In the genomic region with DNA sequence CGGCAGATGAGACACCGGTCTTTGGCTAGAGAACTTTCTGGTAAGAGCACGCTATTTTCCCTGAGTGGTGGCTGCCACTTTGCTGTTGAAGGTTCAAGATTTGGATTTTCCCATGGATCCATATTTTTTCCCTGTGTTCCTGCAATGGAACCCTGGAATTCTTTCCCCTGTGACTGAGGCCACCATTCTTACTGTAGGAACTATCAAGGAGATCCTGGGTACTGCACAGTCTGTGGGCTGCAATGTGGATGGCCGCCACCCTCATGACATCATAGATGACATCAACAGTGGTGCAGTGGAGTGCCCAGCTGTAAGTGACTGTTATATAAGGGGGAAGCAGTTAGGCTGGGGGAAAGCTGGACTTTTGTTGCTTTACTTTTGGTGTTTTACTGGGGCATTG, we compare ENCODE assay signal across 8 mouse cellular contexts. TPM values are rescaled to one million over a fixed set of nuclear protein-coding genes. Genes with fewer than 3 reads are reported as not detected.
DNase-seq lines count a peak whose midpoint lies in the region; ATAC-seq and TF ChIP-seq lines count a peak whose summit lies in the region.

No protein-coding gene starts in this region.

- H3K27ac ChIP-seq in lung, embryonic 14.5 days (ENCODE audit: low read depth): 0 out of 2 replicates have a peak overlapping the region, but pooled peaks have one; percentile 54
- H3K27ac ChIP-seq in embryonic facial prominence, embryonic 10.5 days (replicated peaks): no peak overlapping the region
- peak overlapping the region; percentile 88; the same call in 1 of the 2 replicates for H3K27ac ChIP-seq in intestine, embryonic 15.5 days
- no peak overlapping the region for H3K27ac ChIP-seq in neural tube, embryonic 13.5 days (replicated peaks)

- H3K9me3 ChIP-seq in lung, embryonic 14.5 days (ENCODE audit: low read depth, low read length): no peaks in the 10 kb centered on the region
- no peaks in the 10 kb centered on the region for H3K9me3 ChIP-seq in embryonic facial prominence, embryonic 10.5 days
- no peaks in the 10 kb centered on the region for H3K9me3 ChIP-seq in intestine, embryonic 15.5 days
- H3K9me3 ChIP-seq in neural tube, embryonic 13.5 days: no peaks in the 10 kb centered on the region

- peaks cover 11% of the 10 kb centered on the region for H3K4me1 ChIP-seq in lung, embryonic 14.5 days (ENCODE audit: insufficient read depth)
- H3K4me1 ChIP-seq in lung, adult 2 months (ENCODE audit: control insufficient read depth, insufficient read depth, low read length): peaks cover 5% of the 10 kb centered on the region
- H3K4me1 ChIP-seq in embryonic facial prominence, embryonic 10.5 days: peaks cover 58% of the 10 kb centered on the region
- peaks cover 33% of the 10 kb centered on the region for H3K4me1 ChIP-seq in intestine, embryonic 15.5 days (replicated peaks)
- peaks cover 63% of the 10 kb centered on the region for H3K4me1 ChIP-seq in neural tube, embryonic 13.5 days (replicated peaks)

- no peak for DNase-seq in lung, embryonic 14.5 days
- DNase-seq in lung, adult 2 months: no peak
- DNase-seq in embryonic facial prominence, embryonic 10.5 days (ENCODE audit: low spot score): no peak
- no peak for DNase-seq in embryo, embryonic 9.5 days (ENCODE audit: extremely low spot score)
- no peak for DNase-seq in cerebellum, postnatal 10 days
- no peak for DNase-seq in spleen, postnatal 14 days (ENCODE audit: low spot score in 2 of 2)

- H3K4me2 ChIP-seq in lung, embryonic 14.5 days: peak overlapping the region; percentile 90
- H3K4me2 ChIP-seq in intestine, embryonic 15.5 days (replicated peaks): peak overlapping the region; percentile 76
- H3K4me2 ChIP-seq in neural tube, embryonic 13.5 days: peak overlapping the region; percentile 98

- whole genome bisulfite sequencing in lung, embryonic 14.5 days: 43% methylated on average over 4 of the region's 4 CpGs
- WGBS in lung, adult 2 months: 62% methylated on average over 4 of the region's 4 CpGs
- 68% methylated on average over 4 of the region's 4 CpGs for whole genome bisulfite sequencing in embryonic facial prominence, embryonic 10.5 days
- WGBS in intestine, embryonic 15.5 days: 50% methylated on average over 4 of the region's 4 CpGs
- WGBS in neural tube, embryonic 13.5 days: 79% methylated on average over 4 of the region's 4 CpGs

- no peaks in the 10 kb centered on the region for H3K27me3 ChIP-seq in lung, embryonic 14.5 days (ENCODE audit: insufficient read depth, low read length)
- H3K27me3 ChIP-seq in embryonic facial prominence, embryonic 10.5 days (replicated peaks; ENCODE audit: low read depth, poor library complexity, severe bottlenecking): no peaks in the 10 kb centered on the region
- H3K27me3 ChIP-seq in intestine, embryonic 15.5 days (replicated peaks): no peaks in the 10 kb centered on the region
- no peaks in the 10 kb centered on the region for H3K27me3 ChIP-seq in neural tube, embryonic 13.5 days

- H3K4me3 ChIP-seq in lung, embryonic 14.5 days (ENCODE audit: low read depth, low read length): peak overlapping the region; percentile 97
- H3K4me3 ChIP-seq in lung, adult 2 months (replicated peaks; ENCODE audit: extremely low read depth, low read depth, low read length): no peak overlapping the region
- H3K4me3 ChIP-seq in embryonic facial prominence, embryonic 10.5 days: peak overlapping the region; percentile 88
- H3K4me3 ChIP-seq in intestine, embryonic 15.5 days (replicated peaks): peak overlapping the region; percentile 54
- H3K4me3 ChIP-seq in neural tube, embryonic 13.5 days: peak overlapping the region; percentile 81; the same call in 1 of the 2 replicates

- TF ChIP-seq CTCF in lung, embryonic 14.5 days (IDR thresholded peaks at IDR 0.05; ENCODE audit: low read depth): no peak
- no peak for TF ChIP-seq CTCF in lung, adult 2 months (IDR thresholded peaks at IDR 0.05; ENCODE audit: insufficient read depth, low read length)

- peaks cover 31% of the 10 kb centered on the region for H3K36me3 ChIP-seq in lung, embryonic 14.5 days (ENCODE audit: insufficient read depth)
- H3K36me3 ChIP-seq in embryonic facial prominence, embryonic 10.5 days (replicated peaks): peaks cover 31% of the 10 kb centered on the region
- peaks cover 19% of the 10 kb centered on the region for H3K36me3 ChIP-seq in intestine, embryonic 15.5 days
- peaks cover 26% of the 10 kb centered on the region for H3K36me3 ChIP-seq in neural tube, embryonic 13.5 days

- no peak for ATAC-seq in lung, embryonic 14.5 days (ENCODE audit: insufficient read depth)
- no peak for ATAC-seq in intestine, embryonic 15.5 days
- ATAC-seq in neural tube, embryonic 13.5 days (ENCODE audit: low read depth): no peak

- peak overlapping the region; percentile 99 for H3K9ac ChIP-seq in lung, embryonic 14.5 days
- H3K9ac ChIP-seq in intestine, embryonic 15.5 days: peak overlapping the region; percentile 77
- peak overlapping the region; percentile 95 for H3K9ac ChIP-seq in neural tube, embryonic 13.5 days

- TF ChIP-seq POLR2A in lung, adult 2 months (IDR thresholded peaks at IDR 0.05; ENCODE audit: borderline replicate concordance, extremely low read depth, low read depth, low read length): no peak

RNA-seq across cellular contexts. Expression of a gene that starts 2.1 kb away (rescaled TPM):
- polyA plus RNA-seq in lung, embryonic 14.5 days (2014; fragmentation: Nextera tagmentation; extraction: Ambion mirVana): 6.4 and 6.6 TPM in 2 replicates
- polyA plus RNA-seq in lung, adult 2 months (2012; rRNA removed): 17.4 and 18.4 TPM in 2 replicates
- polyA plus RNA-seq in embryonic facial prominence, embryonic 10.5 days (2016; fragmentation: Nextera tagmentation; extraction: Ambion mirVana): 7.8 and 8.9 TPM in 2 replicates
- 7.2 and 7.7 TPM in 2 replicates for polyA plus RNA-seq in intestine, embryonic 15.5 days (2015; fragmentation: Nextera tagmentation; extraction: Ambion mirVana)
- 23.9 and 27.3 TPM in 2 replicates for polyA plus RNA-seq in neural tube, embryonic 13.5 days (2015; fragmentation: Nextera tagmentation; extraction: Ambion mirVana)

RNA-seq across cellular contexts. Expression of a gene that starts 2.2 kb away (rescaled TPM):
- 235 and 256 TPM in 2 replicates for polyA plus RNA-seq in lung, embryonic 14.5 days (2014; fragmentation: Nextera tagmentation; extraction: Ambion mirVana)
- polyA plus RNA-seq in lung, adult 2 months (2012; rRNA removed): 190 and 241 TPM in 2 replicates
- polyA plus RNA-seq in embryonic facial prominence, embryonic 10.5 days (2016; fragmentation: Nextera tagmentation; extraction: Ambion mirVana): 196 and 200 TPM in 2 replicates
- 185 and 190 TPM in 2 replicates for polyA plus RNA-seq in intestine, embryonic 15.5 days (2015; fragmentation: Nextera tagmentation; extraction: Ambion mirVana)
- polyA plus RNA-seq in neural tube, embryonic 13.5 days (2015; fragmentation: Nextera tagmentation; extraction: Ambion mirVana): 102 and 106 TPM in 2 replicates

RNA-seq across cellular contexts. Expression of a gene that starts 18.3 kb away (rescaled TPM):
- polyA plus RNA-seq in lung, embryonic 14.5 days (2014; fragmentation: Nextera tagmentation; extraction: Ambion mirVana): 12.4 and 14.4 TPM in 2 replicates
- polyA plus RNA-seq in lung, adult 2 months (2012; rRNA removed): 48.4 and 65.1 TPM in 2 replicates
- 19.7 and 21.5 TPM in 2 replicates for polyA plus RNA-seq in embryonic facial prominence, embryonic 10.5 days (2016; fragmentation: Nextera tagmentation; extraction: Ambion mirVana)
- 16.8 and 19.3 TPM in 2 replicates for polyA plus RNA-seq in intestine, embryonic 15.5 days (2015; fragmentation: Nextera tagmentation; extraction: Ambion mirVana)
- 23.4 and 26.4 TPM in 2 replicates for polyA plus RNA-seq in neural tube, embryonic 13.5 days (2015; fragmentation: Nextera tagmentation; extraction: Ambion mirVana)

Comparison
In these comparisons a context has a peak if more than half of its experiments do, and no peak if none do; other contexts are left out.
1. H3K27ac ChIP-seq: peak in lung, embryonic 14.5 days (single experiment) and intestine, embryonic 15.5 days (single experiment); none in embryonic facial prominence, embryonic 10.5 days (single experiment) and neural tube, embryonic 13.5 days (single experiment).
2. Peak in every context shown above with its lines, with median percentiles within 50 percentile points of each other: H3K4me2 ChIP-seq and H3K9ac ChIP-seq.